Mouse (Mus musculus) 3T3-L1 (cell line): ENCODE data around the gene Gm38392.
A peak's percentile ranks its signal among the peaks of the same experiment; 100 is the strongest.

Experiments
- DNase-seq: peaks from one replicate; pipeline ENCODE4 v3.0.0-alpha.2; 2015; ENCODE audit warnings: low read depth, low spot score

Gm38392 gene

GRCm38 (mm10) chr3:88215553-88216004, 71.4 kb downstream of the Gm38392 start:
- no peak for DNase-seq

- no peak for DNase-seq
Observed at GRCm38 (mm10) chr3:88214971-88215552, 71.9 kb downstream of the Gm38392 start.

GRCm38 (mm10) chr3:88214197-88214938, 72.6 kb downstream of the Gm38392 start:
- DNase-seq, result no peak

GRCm38 (mm10) chr3:88213019-88213418, 74.0 kb downstream of the Gm38392 start:
- DNase-seq, result no peak

GRCm38 (mm10) chr3:88212356-88212755, 74.7 kb downstream of the Gm38392 start:
- no peak for DNase-seq

GRCm38 (mm10) chr3:88210918-88211317, 76.1 kb downstream of the Gm38392 start:
- no peak for DNase-seq

GRCm38 (mm10) chr3:88210121-88210520, 76.9 kb downstream of the Gm38392 start:
- peak; percentile 88 for DNase-seq

GRCm38 (mm10) chr3:88209306-88209705, 77.7 kb downstream of the Gm38392 start:
- DNase-seq, result no peak

- no peak for DNase-seq
Observed at GRCm38 (mm10) chr3:88208226-88208720, 78.7 kb downstream of the Gm38392 start.

GRCm38 (mm10) chr3:88207451-88208100, 79.4 kb downstream of the Gm38392 start:
- no peak for DNase-seq

- DNase-seq, result no peak
Observed at GRCm38 (mm10) chr3:88206901-88207371, 80.1 kb downstream of the Gm38392 start.

- no peak for DNase-seq
Observed at GRCm38 (mm10) chr3:88206500-88206899, 80.5 kb downstream of the Gm38392 start.

- no peak for DNase-seq
Observed at GRCm38 (mm10) chr3:88205563-88206491, 81.2 kb downstream of the Gm38392 start.

GRCm38 (mm10) chr3:88205176-88205562, 81.8 kb downstream of the Gm38392 start:
- DNase-seq, result no peak

GRCm38 (mm10) chr3:88204751-88205150, 82.3 kb downstream of the Gm38392 start:
- no peak for DNase-seq

GRCm38 (mm10) chr3:88203999-88204700, 82.9 kb downstream of the Gm38392 start:
- no peak for DNase-seq

GRCm38 (mm10) chr3:88203456-88203855, 83.6 kb downstream of the Gm38392 start:
- DNase-seq, result no peak

GRCm38 (mm10) chr3:88202986-88203385, 84.0 kb downstream of the Gm38392 start:
- no peak for DNase-seq

GRCm38 (mm10) chr3:88201640-88202039, 85.4 kb downstream of the Gm38392 start:
- DNase-seq, result no peak

- DNase-seq, result no peak
Observed at GRCm38 (mm10) chr3:88200972-88201330, 86.1 kb downstream of the Gm38392 start.
